In the genomic region with DNA sequence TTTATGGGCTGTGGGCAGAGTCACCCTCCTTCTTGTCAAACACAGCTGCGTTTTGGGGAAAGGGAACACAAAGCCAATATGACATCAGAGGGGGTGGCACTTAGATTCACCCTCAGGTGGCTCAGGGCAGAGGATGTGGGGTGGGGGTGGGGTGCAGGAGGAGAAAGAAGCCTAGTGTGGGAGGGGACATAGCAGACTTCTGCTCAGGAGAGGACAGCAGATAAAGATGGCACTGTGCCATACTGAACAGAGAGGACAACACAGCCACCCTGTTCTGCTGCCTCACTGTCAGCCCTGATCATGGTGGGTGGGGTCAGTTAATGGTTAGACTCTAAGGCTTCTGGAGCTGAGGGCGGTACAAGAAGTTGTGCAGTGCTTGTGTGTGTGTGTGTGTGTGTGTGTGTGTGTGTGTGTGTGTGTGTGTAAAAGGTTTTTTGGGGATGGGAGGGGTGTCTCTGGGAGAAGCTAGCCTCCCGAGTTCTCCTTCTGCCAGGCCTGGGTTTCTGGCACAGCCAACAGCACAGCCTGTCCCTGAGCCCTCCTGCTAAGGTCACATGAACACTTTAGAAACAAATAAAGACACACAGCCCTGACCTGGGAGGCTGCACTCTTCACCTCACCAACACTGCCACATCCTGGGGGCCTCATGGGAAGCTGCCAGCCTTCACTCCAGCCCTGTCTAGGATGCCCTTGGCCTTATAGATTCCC, we compare ENCODE assay signal across 9 mouse cellular contexts. TPM values are rescaled to one million over a fixed set of nuclear protein-coding genes. Genes with fewer than 3 reads are reported as not detected.
DNase-seq lines count a peak whose midpoint lies in the region; ATAC-seq and TF ChIP-seq lines count a peak whose summit lies in the region.
"Had no signal": no experiment of that assay in that cellular context is flagged by ENCODE, and none has a peak within 500 bp of the region (broad histone marks: within the 10 kb centered on the region; RNA-seq: fewer than 3 reads in every experiment).

No protein-coding gene starts in this region.

- 44% methylated on average over 3 of the region's 3 CpGs for WGBS in forebrain, postnatal 0 days
- WGBS in forebrain, embryonic 11.5 days, result 52% methylated on average over 3 of the region's 3 CpGs
- 60% methylated on average over 3 of the region's 3 CpGs for WGBS in neural tube, embryonic 13.5 days
- 18% methylated on average over 3 of the region's 3 CpGs for WGBS in small intestine, adult 2 months

- no peaks in the 10 kb centered on the region for H3K27me3 ChIP-seq in forebrain, postnatal 0 days (ENCODE audit: insufficient read depth, low read length)
- no peaks in the 10 kb centered on the region for H3K27me3 ChIP-seq in forebrain, embryonic 11.5 days (ENCODE audit: control insufficient read depth, insufficient read depth, low read length)
- H3K27me3 ChIP-seq in neural tube, embryonic 13.5 days, result no peaks in the 10 kb centered on the region
- no peaks in the 10 kb centered on the region for H3K27me3 ChIP-seq in small intestine, adult 2 months (ENCODE audit: control insufficient read depth, insufficient read depth, low read length)

- no peak overlapping the region for H3K4me3 ChIP-seq in forebrain, postnatal 0 days (ENCODE audit: low read depth, low read length)
- H3K4me3 ChIP-seq in forebrain, embryonic 11.5 days (ENCODE audit: low read depth, low read length), result no peak overlapping the region
- H3K4me3 ChIP-seq in neural tube, embryonic 13.5 days, result no peak overlapping the region
- H3K4me3 ChIP-seq in small intestine, adult 2 months (ENCODE audit: low read depth, low read length), result no peak overlapping the region

- TF ChIP-seq CTCF in forebrain, postnatal 0 days (IDR thresholded peaks at IDR 0.05; ENCODE audit: low read depth), result no peak
- TF ChIP-seq CTCF in small intestine, adult 2 months (IDR thresholded peaks at IDR 0.05; ENCODE audit: extremely low read depth, insufficient read length, insufficient replicate concordance, low read depth, low read length), result no peak

- 0 out of 2 replicates have a peak, but pooled peaks have one; percentile 43 for ATAC-seq in forebrain, postnatal 0 days
- ATAC-seq in forebrain, embryonic 11.5 days (replicated peaks; ENCODE audit: low FRiP score), result no peak
- ATAC-seq in neural tube, embryonic 13.5 days (ENCODE audit: low read depth), result peak; percentile 47
- no peak for ATAC-seq in inflammation-experienced regulatory T-cells, adult 6 months

- H3K4me1 ChIP-seq in forebrain, postnatal 0 days (ENCODE audit: insufficient read depth), result no peaks in the 10 kb centered on the region
- no peaks in the 10 kb centered on the region for H3K4me1 ChIP-seq in forebrain, embryonic 11.5 days (replicated peaks; ENCODE audit: control insufficient read depth, insufficient read depth, low read length)
- H3K4me1 ChIP-seq in neural tube, embryonic 13.5 days (replicated peaks), result peaks cover 10% of the 10 kb centered on the region; the same call in 1 of the 2 replicates
- no peaks in the 10 kb centered on the region for H3K4me1 ChIP-seq in small intestine, adult 2 months (ENCODE audit: control insufficient read depth, insufficient read depth, insufficient read length, low read length)

- H3K27ac ChIP-seq in forebrain, postnatal 0 days (ENCODE audit: low read depth, low read length), result no peak overlapping the region
- no peak overlapping the region for H3K27ac ChIP-seq in forebrain, embryonic 11.5 days (ENCODE audit: low read depth, low read length)
- no peak overlapping the region for H3K27ac ChIP-seq in neural tube, embryonic 13.5 days (replicated peaks)
- H3K27ac ChIP-seq in small intestine, adult 2 months (ENCODE audit: insufficient read depth, low read depth, low read length), result peak overlapping the region; percentile 17; the same call in 1 of the 2 replicates

- no peak overlapping the region for H3K9ac ChIP-seq in forebrain, postnatal 0 days
- H3K9ac ChIP-seq in forebrain, embryonic 11.5 days (ENCODE audit: low read length), result no peak overlapping the region
- H3K9ac ChIP-seq in neural tube, embryonic 13.5 days, result no peak overlapping the region

- DNase-seq in forebrain, postnatal 0 days, result no peak
- DNase-seq in forebrain, embryonic 11.5 days (ENCODE audit: low spot score), result no peak
- DNase-seq in neural tube, embryonic 10.5 days (ENCODE audit: extremely low spot score, low spot score), result no peak
- peak; percentile 34 to 39 for DNase-seq in heart, postnatal 36 days
- no peak for DNase-seq in B cell, adult 2 months

- intact Hi-C loops in heart, postnatal 36 days (cut with DNase I), result no loop called here

- no peak overlapping the region for H3K4me2 ChIP-seq in forebrain, postnatal 0 days (ENCODE audit: low read depth)
- H3K4me2 ChIP-seq in forebrain, embryonic 11.5 days (ENCODE audit: low read depth, low read length, severe bottlenecking), result no peak overlapping the region
- no peak overlapping the region for H3K4me2 ChIP-seq in neural tube, embryonic 13.5 days

- no peaks in the 10 kb centered on the region for H3K9me3 ChIP-seq in forebrain, postnatal 0 days (ENCODE audit: low read length)
- H3K9me3 ChIP-seq in forebrain, embryonic 11.5 days (ENCODE audit: control insufficient read depth, low read length), result no peaks in the 10 kb centered on the region
- H3K9me3 ChIP-seq in neural tube, embryonic 13.5 days, result no peaks in the 10 kb centered on the region

- no peak for TF ChIP-seq POLR2A in small intestine, adult 2 months (IDR thresholded peaks at IDR 0.05; ENCODE audit: low read depth, low read length)

- H3K36me3 ChIP-seq in forebrain, postnatal 0 days (ENCODE audit: insufficient read depth), result no peaks in the 10 kb centered on the region
- H3K36me3 ChIP-seq in forebrain, embryonic 11.5 days (ENCODE audit: control insufficient read depth, insufficient read depth, low read length), result no peaks in the 10 kb centered on the region
- no peaks in the 10 kb centered on the region for H3K36me3 ChIP-seq in neural tube, embryonic 13.5 days
- H3K36me3 ChIP-seq in small intestine, adult 2 months (ENCODE audit: control insufficient read depth, insufficient read depth, low read length), result no peaks in the 10 kb centered on the region

RNA-seq across cellular contexts. Expression of a gene that starts 10.0 kb away (rescaled TPM):
- total RNA-seq in forebrain, postnatal 0 days (2014; rRNA removed), result not detected in 2 replicates
- 0.29 and 0.34 TPM in 2 replicates for polyA plus RNA-seq in forebrain, postnatal 0 days (2015; fragmentation: Nextera tagmentation; extraction: Ambion mirVana)
- 0.15 TPM in 1 of 2 replicates, not detected in the other for polyA plus RNA-seq in forebrain, embryonic 11.5 days (2014; fragmentation: Nextera tagmentation; extraction: Ambion mirVana)
- 0.63 TPM in 1 of 2 replicates, not detected in the other for polyA plus RNA-seq in neural tube, embryonic 13.5 days (2015; fragmentation: Nextera tagmentation; extraction: Ambion mirVana)
- not detected for total RNA-seq in heart, postnatal 36 days (2021)
- polyA plus RNA-seq in small intestine, adult 2 months (2012; rRNA removed), result 8.2 and 11.4 TPM in 2 replicates
- polyA plus RNA-seq in inflammation-experienced regulatory T-cells, adult 6 months (2017; shearing (Covaris generic)), result not detected
- polyA plus RNA-seq: embryonic facial prominence, embryonic 11.5 days had no signal

RNA-seq across cellular contexts. Expression of a gene that starts 16.4 kb away (rescaled TPM):
- 27.7 and 29.4 TPM in 2 replicates for total RNA-seq in forebrain, postnatal 0 days (2014; rRNA removed)
- polyA plus RNA-seq in forebrain, postnatal 0 days (2015; fragmentation: Nextera tagmentation; extraction: Ambion mirVana), result 18.6 and 30.0 TPM in 2 replicates
- polyA plus RNA-seq in forebrain, embryonic 11.5 days (2014; fragmentation: Nextera tagmentation; extraction: Ambion mirVana), result not detected in 2 replicates
- 0.56 and 0.98 TPM in 2 replicates for polyA plus RNA-seq in neural tube, embryonic 13.5 days (2015; fragmentation: Nextera tagmentation; extraction: Ambion mirVana)
- 10 to 100 TPM in 1 of 2 experiments, 1 to 10 TPM in 1; 6.4 to 11.8 TPM for total RNA-seq in heart, postnatal 36 days (2021)
- 10.7 and 36.2 TPM in 2 replicates for polyA plus RNA-seq in small intestine, adult 2 months (2012; rRNA removed)
- polyA plus RNA-seq in inflammation-experienced regulatory T-cells, adult 6 months (2017; shearing (Covaris generic)), result not detected
- polyA plus RNA-seq: embryonic facial prominence, embryonic 11.5 days had no signal

Comparison
In these comparisons a context has a peak if more than half of its experiments do, and no peak if none do; other contexts are left out.
1. ATAC-seq: peak in forebrain, postnatal 0 days (single experiment) and neural tube, embryonic 13.5 days (single experiment); none in forebrain, embryonic 11.5 days (single experiment) and inflammation-experienced regulatory T-cells, adult 6 months (single experiment).
2. DNase-seq: peak in heart, postnatal 36 days (2 of 2); none in forebrain, postnatal 0 days (single experiment), forebrain, embryonic 11.5 days (single experiment), neural tube, embryonic 10.5 days (single experiment) and B cell, adult 2 months (0 of 2).